Mouse (Mus musculus): ENCODE measurements around the gene Timm8a1.

Gene Timm8a1

DNA sequence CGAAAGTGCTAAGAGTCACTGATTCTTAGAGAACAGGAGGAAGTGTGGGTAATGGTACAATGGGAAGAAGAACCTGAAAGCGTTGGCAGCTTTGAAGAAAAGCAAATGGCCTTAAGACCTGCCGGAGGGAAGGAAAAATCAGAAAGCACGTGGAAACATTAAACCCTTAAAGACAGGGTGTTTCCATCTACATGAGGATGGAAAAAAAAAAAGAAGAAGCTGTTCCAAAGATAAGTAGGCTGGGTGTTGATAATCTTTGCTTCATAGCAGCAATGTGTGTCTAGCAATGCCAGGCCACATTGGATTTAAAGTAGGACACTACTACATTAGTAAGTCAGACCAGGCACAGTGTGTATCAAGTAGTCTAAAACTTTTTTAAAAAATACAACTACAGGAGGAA lies 16.4 kb downstream of the Timm8a1 start:
- no peak for DNase-seq (ENCODE audit: extremely low spot score)

GRCm38 (mm10) chrX:134523772-134524171 lies 17.9 kb downstream of the Timm8a1 start:
- no peak for DNase-seq (ENCODE audit: extremely low spot score)

DNA sequence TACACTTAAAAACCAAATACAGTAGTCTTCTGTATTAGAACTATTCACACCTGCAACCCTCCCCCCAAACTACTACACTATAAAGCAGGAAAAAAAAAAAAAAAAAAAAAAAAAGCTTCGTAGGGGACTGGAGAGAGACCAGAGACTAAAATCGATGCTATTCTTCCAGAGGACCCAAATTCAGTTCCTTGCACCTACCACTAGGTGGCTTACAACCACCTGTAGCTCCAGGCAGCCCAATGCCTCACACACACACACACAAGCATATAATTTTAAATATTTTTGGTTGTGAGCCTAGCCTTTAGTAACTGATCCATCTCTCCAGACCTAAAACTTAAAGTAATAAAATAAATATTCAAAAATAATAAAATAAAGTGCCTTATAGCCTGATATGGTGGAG lies 32.2 kb downstream of the Timm8a1 start:
- DNase-seq (ENCODE audit: extremely low spot score): no peak

DNA sequence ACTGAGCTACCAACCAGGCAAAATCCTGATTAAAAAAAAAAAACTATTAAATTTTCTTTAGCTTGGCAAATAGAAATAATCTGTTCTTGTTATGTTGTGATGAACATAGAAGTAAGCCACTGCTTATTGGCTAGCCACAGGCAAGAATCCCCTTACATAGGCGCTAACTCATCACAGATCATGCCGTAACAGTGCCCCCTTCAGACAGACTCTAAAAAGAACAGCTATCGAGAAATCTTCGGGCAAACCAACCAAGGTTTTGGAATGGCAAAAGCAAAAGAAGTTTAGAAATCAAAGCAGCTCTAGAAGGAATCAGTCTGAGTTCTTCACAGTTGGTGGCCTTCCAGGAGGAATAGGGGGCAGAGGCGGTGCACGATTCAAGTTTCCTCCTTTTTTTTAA lies 33.7 kb downstream of the Timm8a1 start:
- no peak for DNase-seq (ENCODE audit: extremely low spot score)

- DNase-seq (ENCODE audit: extremely low spot score): no peak
Observed at GRCm38 (mm10) chrX:134500651-134501050, 41.0 kb downstream of the Timm8a1 start.
